Mouse (Mus musculus) adipose tissue, adult 10 weeks (tissue): Measurements from ENCODE around the gene Lif. TPM values are rescaled to one million over a fixed set of nuclear protein-coding genes. Genes with fewer than 3 reads are reported as not detected.

Source experiments
- polyA plus RNA-seq: library from polyadenylated mRNA; stranded (reverse); fragments of 350-450 nt; fragmentation: Illumina TruSeq; extraction: RNeasy Lipid Tissue Mini Kit (QIAGEN cat#74804); gene quantifications from one replicate; pipeline ENCODE4 v1.2.3, GENCODE M21; 2014; ENCODE audit warnings: low read depth, low replicate concordance

The Lif gene
- polyA plus RNA-seq, result 2.0 TPM

DNA sequence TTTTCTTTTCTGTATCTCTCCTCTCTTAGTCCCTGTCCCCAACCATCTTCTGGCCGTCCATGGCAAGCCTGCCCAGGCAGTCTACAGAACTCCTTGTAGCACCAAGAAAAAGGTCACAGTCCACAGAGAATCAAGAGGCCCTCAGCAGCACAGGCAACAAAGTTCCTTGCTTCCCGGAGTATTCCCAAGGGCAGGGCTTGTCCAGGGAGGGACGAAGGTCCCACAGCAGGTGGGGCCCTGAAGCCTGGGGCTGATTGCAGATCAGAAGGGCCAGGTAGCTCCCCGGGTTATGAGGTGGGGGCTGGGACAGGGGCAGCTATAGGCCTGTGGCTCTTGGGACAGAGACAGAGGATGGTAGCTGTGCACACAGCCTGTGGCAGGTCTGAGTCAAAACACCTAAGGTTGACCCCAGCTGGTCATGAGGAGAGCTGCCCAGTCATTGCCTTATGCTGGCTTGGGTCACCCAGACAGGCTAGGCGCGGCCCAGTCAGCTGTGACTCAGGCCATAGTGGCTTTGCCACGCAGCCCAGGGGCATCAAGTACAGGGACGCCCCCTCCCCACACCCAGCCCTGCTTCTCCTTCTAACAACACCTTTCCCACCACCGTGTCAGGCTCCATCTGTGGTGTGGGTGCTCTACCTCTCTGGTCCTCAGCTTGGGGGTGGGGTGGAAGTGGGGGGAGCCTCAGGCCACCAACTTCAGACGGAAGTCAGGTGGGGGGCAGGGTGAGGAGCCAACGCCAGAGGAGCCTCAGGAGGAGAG lies at the start of gene Lif:
Gene Lif (plus strand): TSS at position 712 of the 762 bp plus-strand sequence.

DNA sequence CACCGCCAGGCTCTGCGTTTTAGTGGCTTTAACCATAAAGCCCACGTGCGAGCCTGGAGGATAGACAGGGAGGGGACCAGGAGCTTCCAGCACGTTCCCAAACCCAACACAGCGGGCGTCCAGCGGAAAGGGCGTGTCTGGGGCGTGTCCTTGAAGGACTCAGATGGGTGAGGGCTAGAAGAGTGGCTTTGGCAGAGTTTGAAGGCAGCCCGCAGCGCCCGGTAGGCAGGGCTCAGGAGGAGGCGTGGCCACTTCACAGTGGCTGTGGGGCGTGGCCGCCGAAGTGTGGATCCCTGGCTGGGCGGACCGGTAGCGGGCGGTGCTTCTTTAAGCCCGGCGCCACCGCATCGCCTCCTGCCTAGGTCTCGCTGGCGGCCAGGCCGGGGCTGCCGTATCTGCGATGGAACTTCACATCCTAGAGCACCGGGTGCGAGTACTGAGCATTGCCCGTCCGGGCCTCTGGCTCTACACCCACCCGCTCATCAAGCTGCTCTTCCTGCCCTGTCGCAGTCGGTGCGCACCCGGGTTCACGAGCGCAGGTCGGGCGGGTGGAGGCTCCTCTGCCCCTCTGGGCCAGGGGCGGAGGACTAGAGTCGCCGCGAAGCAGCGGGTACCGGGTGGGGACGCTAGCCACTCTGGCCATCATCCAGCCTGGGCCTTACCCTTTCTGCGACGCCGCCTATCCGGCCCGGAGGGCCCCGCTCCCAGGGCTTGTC lies 39.3 kb upstream of the Lif start, which contains the start of gene Castor1:
Gene Castor1 (plus strand): TSS at position 312 of the 716 bp plus-strand sequence.

DNA sequence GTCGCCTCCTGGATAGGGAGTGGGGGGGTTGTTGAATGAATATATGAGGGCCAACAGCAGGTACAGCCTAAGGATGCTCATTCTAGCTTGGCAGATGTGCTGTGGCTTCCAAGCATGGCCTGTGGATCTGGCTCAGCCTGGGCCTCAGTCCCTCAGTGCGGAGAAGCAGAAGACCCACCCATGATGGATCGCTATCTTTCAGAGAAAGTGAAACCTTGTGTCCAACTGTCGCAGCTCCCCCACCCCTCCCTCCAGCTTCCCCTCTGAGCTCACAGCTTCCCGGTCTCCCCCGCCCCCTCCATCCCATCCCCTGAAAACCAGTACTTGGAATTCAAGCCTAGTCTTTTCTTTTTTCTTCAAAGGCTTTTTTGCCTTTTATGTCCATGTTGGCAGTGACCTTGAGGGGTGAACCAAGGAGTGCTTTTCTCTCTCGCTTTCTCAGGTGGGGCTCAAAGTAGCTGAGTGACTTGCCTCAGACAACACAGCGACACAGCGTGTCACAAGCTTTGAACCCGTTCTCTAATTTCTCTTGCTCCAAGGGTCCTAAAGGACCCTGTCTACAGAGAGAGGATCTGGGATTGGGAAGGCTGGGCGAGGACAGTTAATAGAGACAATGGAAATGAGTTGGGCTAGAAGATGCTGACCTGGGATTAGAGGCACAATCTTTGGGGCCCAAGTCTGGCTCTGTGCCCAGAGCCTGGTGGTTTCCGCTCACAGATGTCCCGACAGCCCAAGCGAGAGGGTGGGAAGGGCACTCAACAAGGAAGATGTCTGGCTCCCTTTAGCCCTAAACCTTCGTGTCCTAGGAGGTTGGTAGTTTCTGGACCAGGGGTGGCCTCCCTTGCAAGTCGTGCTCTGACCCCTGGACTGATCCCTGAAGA lies 21.5 kb upstream of the Lif start, which contains the start of gene Osm:
Gene Osm (plus strand): TSS at position 756 of the 881 bp plus-strand sequence.

Other genes starting within 250 kb of the Lif start
- gene Sec14l4, start 226.1 kb upstream of the Lif start, polyA plus RNA-seq, result 4.6 TPM
- gene Sec14l3, start 192.7 kb upstream of the Lif start, polyA plus RNA-seq, result 0.29 TPM
- gene Mtfp1, start 162.1 kb upstream of the Lif start, polyA plus RNA-seq, result 7.8 TPM
- gene Sec14l2, start 134.1 kb upstream of the Lif start, polyA plus RNA-seq, result 18.2 TPM
- gene Rnf215, start 122.4 kb upstream of the Lif start, polyA plus RNA-seq, result 19.0 TPM
- gene Ccdc157, start 97.3 kb upstream of the Lif start, polyA plus RNA-seq, result 11.7 TPM
- 21.6 TPM for gene Sf3a1, start 97.2 kb upstream of the Lif start, polyA plus RNA-seq
- 28.6 TPM for gene Tbc1d10a, start 70.8 kb upstream of the Lif start, polyA plus RNA-seq
- gene Castor1, start 39.3 kb upstream of the Lif start, polyA plus RNA-seq, result 10.4 TPM
- gene Osm, start 21.1 kb upstream of the Lif start, polyA plus RNA-seq, result 0.30 TPM
- 0.67 TPM for gene Hormad2, start 183.5 kb downstream of the Lif start, polyA plus RNA-seq